Mouse (Mus musculus) kidney, postnatal 14 days (tissue): ENCODE results near the gene Tead2.

ENCODE experiments used
- DNase-seq: peaks from one replicate; pipeline ENCODE4 v3.0.0; 2022; ENCODE audit warnings: mixed read lengths

Tead2 gene

GRCm38 (mm10) chr7:45192585-45193310 lies 22.8 kb upstream of the Tead2 start:
- no peak for DNase-seq

- no peak for DNase-seq
Measured at GRCm38 (mm10) chr7:45193406-45193805, 22.1 kb upstream of the Tead2 start.

GRCm38 (mm10) chr7:45193871-45194785 lies 21.4 kb upstream of the Tead2 start:
- DNase-seq, result no peak

- DNase-seq, result no peak
Measured at GRCm38 (mm10) chr7:45195341-45196175, 20.0 kb upstream of the Tead2 start.

- no peak for DNase-seq
Measured at GRCm38 (mm10) chr7:45196176-45196535, 19.4 kb upstream of the Tead2 start.

GRCm38 (mm10) chr7:45196994-45197393 lies 18.6 kb upstream of the Tead2 start:
- no peak for DNase-seq

- DNase-seq, result peak; percentile 84
Measured at GRCm38 (mm10) chr7:45198435-45198834, 17.1 kb upstream of the Tead2 start.

- no peak for DNase-seq
Measured at GRCm38 (mm10) chr7:45198961-45199360, 16.6 kb upstream of the Tead2 start.

- no peak for DNase-seq
Measured at GRCm38 (mm10) chr7:45202654-45203053, 12.9 kb upstream of the Tead2 start.

GRCm38 (mm10) chr7:45204380-45205143 lies 11.0 kb upstream of the Tead2 start, which contains the start of gene Ccdc155:
Gene Ccdc155 (minus strand): TSS chr7:45204892.
- DNase-seq, result peak; percentile 94

- DNase-seq, result no peak
Measured at GRCm38 (mm10) chr7:45208260-45208659, 7.3 kb upstream of the Tead2 start.

- no peak for DNase-seq
Measured at GRCm38 (mm10) chr7:45211070-45211469, 4.5 kb upstream of the Tead2 start.

- no peak for DNase-seq
Measured at GRCm38 (mm10) chr7:45211851-45212251, 3.7 kb upstream of the Tead2 start, which contains the start of gene Dkkl1. Gene Dkkl1 (minus strand): TSS chr7:45212147.

- DNase-seq, result no peak
Measured at GRCm38 (mm10) chr7:45212356-45212755, 3.2 kb upstream of the Tead2 start.

- DNase-seq, result no peak
Measured at GRCm38 (mm10) chr7:45213708-45214107, 1.8 kb upstream of the Tead2 start.

GRCm38 (mm10) chr7:45216442-45217183 lies 1.1 kb downstream of the Tead2 start:
- DNase-seq, result peak; percentile 88

- no peak for DNase-seq
Measured at GRCm38 (mm10) chr7:45221680-45222079, 6.1 kb downstream of the Tead2 start.

- no peak for DNase-seq
Measured at GRCm38 (mm10) chr7:45224826-45225225, 9.3 kb downstream of the Tead2 start.

- DNase-seq, result no peak
Measured at GRCm38 (mm10) chr7:45226421-45226820, 10.9 kb downstream of the Tead2 start.

GRCm38 (mm10) chr7:45228548-45228947 lies 13.0 kb downstream of the Tead2 start:
- no peak for DNase-seq

GRCm38 (mm10) chr7:45229046-45229445 lies 13.5 kb downstream of the Tead2 start:
- DNase-seq, result no peak
